Mouse (Mus musculus): ENCODE data around the gene 2210016F16Rik. TPM values are rescaled to one million over a fixed set of nuclear protein-coding genes. Genes with fewer than 3 reads are reported as not detected.
"Not testable (repeated sequence)": the region's sequence is repeated elsewhere in the genome, so short reads cannot be mapped to it uniquely, and the experiment has no call there.

2210016F16Rik gene
- polyA plus RNA-seq, 1 experiment from 2014 or later = 27.6 TPM

DNA sequence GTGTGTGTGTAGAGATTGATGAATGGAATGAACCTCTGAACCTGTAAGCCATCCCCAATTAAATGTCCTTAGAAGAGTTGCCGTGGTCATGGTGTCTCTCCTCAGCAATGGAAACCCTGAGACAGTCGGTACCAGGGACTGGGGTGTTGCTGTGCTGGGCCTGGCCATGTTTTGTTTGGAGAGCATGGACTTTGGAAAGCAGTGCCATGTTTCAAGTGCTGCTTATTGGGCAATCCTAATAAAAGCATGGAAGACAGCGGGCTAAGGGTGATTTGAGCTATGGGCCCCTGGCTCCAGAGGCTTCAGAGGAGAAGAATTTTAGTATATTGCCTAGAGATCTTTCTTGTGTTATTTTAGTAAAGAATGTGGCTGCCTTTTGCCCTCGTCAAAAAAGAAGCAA lies 26.0 kb upstream of the 2210016F16Rik start:
- peaks cover 2% of the 10 kb centered on the region; the same call in 1 of the 2 replicates for H3K36me3 ChIP-seq (ENCODE audit: control insufficient read depth, insufficient read depth, low read length)
- DNase-seq (ENCODE audit: low spot score) (no peak), ATAC-seq (replicated peaks; ENCODE audit: low FRiP score) (no peak)
- no peaks in the 10 kb centered on the region for H3K4me1 ChIP-seq (replicated peaks; ENCODE audit: control insufficient read depth, insufficient read depth, low read length)
- no peaks in the 10 kb centered on the region for H3K9me3 ChIP-seq (ENCODE audit: control insufficient read depth, low read length)
- H3K27me3 ChIP-seq (ENCODE audit: control insufficient read depth, insufficient read depth, low read length) = no peaks in the 10 kb centered on the region
- no peak overlapping the region for H3K27ac ChIP-seq (ENCODE audit: low read depth, low read length)
- WGBS = 88% methylated on average over 4 of the region's 4 CpGs
- no peak overlapping the region for H3K4me2 ChIP-seq (ENCODE audit: low read depth, low read length, severe bottlenecking)
- H3K4me3 ChIP-seq (ENCODE audit: low read depth, low read length) = no peak overlapping the region
- no peak overlapping the region for H3K9ac ChIP-seq (ENCODE audit: low read length)

DNA sequence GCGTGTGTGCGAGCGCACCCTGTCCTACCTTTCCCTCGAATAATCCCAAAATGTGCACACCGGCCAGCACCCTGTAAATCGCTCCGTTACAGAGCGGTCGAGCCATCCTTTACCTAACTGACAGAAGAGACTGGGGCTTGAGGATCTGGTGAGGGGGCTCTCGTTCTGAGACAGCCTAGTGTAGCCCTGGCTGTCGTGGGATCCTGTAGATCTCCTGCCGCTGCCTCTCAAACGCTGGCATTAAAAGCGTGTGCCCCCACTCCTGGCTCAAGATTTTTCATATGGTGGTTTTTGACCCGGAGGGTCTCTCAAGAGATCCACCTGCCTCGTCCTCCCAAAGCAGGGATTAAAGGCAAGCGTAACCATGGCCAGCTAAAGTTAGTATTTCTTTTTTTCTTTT lies 18.2 kb upstream of the 2210016F16Rik start, which contains the start of gene Hnrnpk:
Hnrnpk (minus strand) TSS at position 101 of the 400 bp plus-strand sequence.
- Histone ChIP-seq H3K27ac (ENCODE audit: low read depth, low read length) (peak within 1 kb of the TSS; percentile 98), H3K4me3 (ENCODE audit: low read depth, low read length) (peak within 1 kb of the TSS; percentile 100), H3K4me2 (ENCODE audit: low read depth, low read length, severe bottlenecking) (peak within 1 kb of the TSS; percentile 55), H3K9ac (ENCODE audit: low read length) (peak within 1 kb of the TSS; percentile 100)
- 8% methylated on average over 15 of the region's 17 CpGs for WGBS
- H3K9me3 ChIP-seq (ENCODE audit: control insufficient read depth, low read length); H3K4me1 ChIP-seq (replicated peaks; ENCODE audit: control insufficient read depth, insufficient read depth, low read length); H3K27me3 ChIP-seq (ENCODE audit: control insufficient read depth, insufficient read depth, low read length); DNase-seq (ENCODE audit: low spot score); H3K36me3 ChIP-seq (ENCODE audit: control insufficient read depth, insufficient read depth, low read length); ATAC-seq (replicated peaks; ENCODE audit: low FRiP score): not testable (repeated sequence)

DNA sequence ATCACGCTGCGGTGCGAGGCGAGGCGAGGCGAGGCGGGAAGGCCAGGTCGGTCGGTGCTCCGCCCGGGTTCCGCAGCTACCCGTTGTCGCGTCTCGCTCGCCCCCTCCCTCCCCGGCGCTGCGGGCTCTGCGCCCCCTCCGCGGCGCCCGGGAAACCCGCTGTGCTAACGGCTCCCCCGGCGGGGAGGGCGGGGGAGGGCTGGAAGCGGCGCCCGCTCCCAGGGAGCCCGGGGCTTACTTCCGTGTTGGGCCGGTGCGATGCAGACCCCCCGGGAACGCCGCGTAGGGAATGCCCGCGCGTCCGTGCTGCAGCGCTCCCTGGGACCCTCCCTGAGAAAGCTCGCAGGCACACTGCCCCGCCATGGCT lies 17.7 kb upstream of the 2210016F16Rik start:
- peak overlapping the region; percentile 100 for H3K9ac ChIP-seq (ENCODE audit: low read length)
- peak; percentile 63 for ATAC-seq (replicated peaks; ENCODE audit: low FRiP score)
- no peaks in the 10 kb centered on the region; the same call in 1 of the 2 replicates for H3K4me1 ChIP-seq (replicated peaks; ENCODE audit: control insufficient read depth, insufficient read depth, low read length)
- H3K36me3 ChIP-seq (ENCODE audit: control insufficient read depth, insufficient read depth, low read length) = peaks cover 6% of the 10 kb centered on the region
- H3K4me3 ChIP-seq (ENCODE audit: low read depth, low read length) = peak overlapping the region; percentile 100
- H3K9me3 ChIP-seq (ENCODE audit: control insufficient read depth, low read length) = no peaks in the 10 kb centered on the region
- no peaks in the 10 kb centered on the region for H3K27me3 ChIP-seq (ENCODE audit: control insufficient read depth, insufficient read depth, low read length)
- WGBS = 0% methylated on average over 26 of the region's 48 CpGs
- H3K27ac ChIP-seq (ENCODE audit: low read depth, low read length) = peak overlapping the region; percentile 98
- H3K4me2 ChIP-seq (ENCODE audit: low read depth, low read length, severe bottlenecking) = peak overlapping the region; percentile 55
- DNase-seq (ENCODE audit: low spot score) = no peak

DNA sequence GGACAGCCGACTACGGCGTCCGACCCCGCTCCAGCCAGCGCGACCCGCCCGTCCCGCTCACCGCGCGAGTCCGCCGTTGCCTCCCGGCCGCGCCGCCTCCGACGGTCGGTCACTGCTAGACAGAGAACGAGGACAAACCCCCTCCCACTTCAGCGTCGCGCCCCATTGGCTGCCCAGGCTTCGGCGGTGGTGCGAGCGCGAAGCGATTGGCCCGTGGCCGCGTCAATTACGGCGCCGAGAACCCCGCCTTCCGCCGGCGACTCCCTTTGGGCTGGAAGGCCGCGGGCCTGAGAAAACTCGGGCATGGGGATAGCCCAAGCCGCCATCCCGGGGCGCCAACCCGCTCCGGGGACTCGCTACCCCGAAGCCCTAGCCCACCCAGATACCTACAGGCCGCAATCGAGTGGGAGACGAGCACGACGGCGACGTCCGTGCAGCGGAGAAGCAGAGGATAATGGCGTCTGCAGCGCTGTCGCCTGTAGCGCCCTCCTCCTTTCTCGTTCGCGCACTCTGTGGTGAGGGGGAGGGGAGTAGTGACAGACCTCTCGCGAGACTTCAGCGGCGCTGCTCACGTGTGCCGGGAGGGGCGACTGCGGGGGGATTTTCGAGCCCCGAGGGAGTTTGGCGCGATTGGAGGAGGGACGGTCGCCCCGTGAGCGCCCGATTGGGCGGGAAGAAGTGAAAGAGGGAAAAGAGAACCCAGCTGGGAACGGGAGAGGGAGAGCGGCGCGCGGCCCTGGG lies 17.1 kb upstream of the 2210016F16Rik start, which contains the start of gene Rmi1:
Rmi1 (plus strand) TSS at position 246 of the 741 bp plus-strand sequence.
- Histone ChIP-seq H3K9me3 (ENCODE audit: control insufficient read depth, low read length) (no peaks in the 10 kb centered on the region), H3K9ac (ENCODE audit: low read length) (peak within 1 kb of the TSS; percentile 100), H3K4me2 (ENCODE audit: low read depth, low read length, severe bottlenecking) (peak within 1 kb of the TSS; percentile 85), H3K27ac (ENCODE audit: low read depth, low read length) (peak within 1 kb of the TSS; percentile 98), H3K4me1 (replicated peaks; ENCODE audit: control insufficient read depth, insufficient read depth, low read length) (no peaks in the 10 kb centered on the region; the same call in 1 of the 2 replicates), H3K27me3 (ENCODE audit: control insufficient read depth, insufficient read depth, low read length) (no peaks in the 10 kb centered on the region), H3K4me3 (ENCODE audit: low read depth, low read length) (peak within 1 kb of the TSS; percentile 100), H3K36me3 (ENCODE audit: control insufficient read depth, insufficient read depth, low read length) (peaks cover 11% of the 10 kb centered on the region)
- DNase-seq (ENCODE audit: low spot score) (peak; percentile 99), ATAC-seq (replicated peaks; ENCODE audit: low FRiP score) (peak; percentile 93)
- WGBS = 0% methylated on average over 64 of the region's 91 CpGs

DNA sequence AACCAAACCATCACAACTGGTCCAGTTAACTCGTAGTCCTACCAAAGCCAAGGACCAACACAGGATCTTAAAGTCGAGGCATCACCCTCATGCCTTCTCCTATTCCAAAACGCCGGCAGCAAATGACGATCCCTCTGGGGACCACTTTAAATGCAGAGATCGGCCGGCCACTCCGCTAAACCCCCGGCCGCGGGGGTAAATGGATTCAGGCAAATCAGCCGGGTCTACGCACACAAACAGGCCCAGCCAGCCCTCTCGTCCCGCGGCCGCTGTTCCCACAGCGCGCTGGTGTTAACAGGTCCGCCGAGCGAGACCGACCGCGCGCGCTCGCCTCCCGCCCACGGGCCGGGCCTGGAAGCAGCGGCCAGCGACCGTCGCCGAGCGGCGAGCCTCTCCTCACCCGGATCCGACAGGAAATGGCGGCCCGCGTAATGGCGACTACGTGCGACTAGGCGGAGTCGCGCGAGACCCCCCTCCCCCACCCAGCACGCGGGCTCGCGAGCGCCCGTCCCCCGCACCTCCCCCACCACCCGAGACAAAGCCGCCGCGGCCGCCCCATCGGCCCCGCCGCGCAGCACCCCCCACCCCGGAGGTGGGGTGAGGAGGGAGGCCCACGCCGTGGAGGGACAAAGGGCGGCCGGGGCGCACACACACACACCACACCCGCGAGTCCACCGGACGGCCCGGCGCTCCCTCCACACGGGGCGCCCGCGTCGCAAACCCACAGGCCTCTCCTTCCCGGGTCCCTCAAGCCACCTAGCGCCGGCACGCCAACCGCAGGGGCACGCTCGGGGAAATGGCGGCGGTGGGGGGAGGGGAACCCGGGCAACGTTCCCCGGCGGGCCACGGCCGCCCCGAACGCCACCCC lies 16.3 kb upstream of the 2210016F16Rik start:
- Histone ChIP-seq H3K4me1 (replicated peaks; ENCODE audit: control insufficient read depth, insufficient read depth, low read length) (no peaks in the 10 kb centered on the region; the same call in 1 of the 2 replicates), H3K4me2 (ENCODE audit: low read depth, low read length, severe bottlenecking) (peak overlapping the region; percentile 85), H3K9me3 (ENCODE audit: control insufficient read depth, low read length) (no peaks in the 10 kb centered on the region), H3K9ac (ENCODE audit: low read length) (peak overlapping the region; percentile 100), H3K36me3 (ENCODE audit: control insufficient read depth, insufficient read depth, low read length) (peaks cover 14% of the 10 kb centered on the region), H3K4me3 (ENCODE audit: low read depth, low read length) (peak overlapping the region; percentile 100), H3K27ac (ENCODE audit: low read depth, low read length) (peak overlapping the region; percentile 98), H3K27me3 (ENCODE audit: control insufficient read depth, insufficient read depth, low read length) (no peaks in the 10 kb centered on the region)
- ATAC-seq (replicated peaks; ENCODE audit: low FRiP score) (peak; percentile 51), DNase-seq (ENCODE audit: low spot score) (peak; percentile 92)
- under 1% methylated on average over 64 of the region's 100 CpGs for WGBS

DNA sequence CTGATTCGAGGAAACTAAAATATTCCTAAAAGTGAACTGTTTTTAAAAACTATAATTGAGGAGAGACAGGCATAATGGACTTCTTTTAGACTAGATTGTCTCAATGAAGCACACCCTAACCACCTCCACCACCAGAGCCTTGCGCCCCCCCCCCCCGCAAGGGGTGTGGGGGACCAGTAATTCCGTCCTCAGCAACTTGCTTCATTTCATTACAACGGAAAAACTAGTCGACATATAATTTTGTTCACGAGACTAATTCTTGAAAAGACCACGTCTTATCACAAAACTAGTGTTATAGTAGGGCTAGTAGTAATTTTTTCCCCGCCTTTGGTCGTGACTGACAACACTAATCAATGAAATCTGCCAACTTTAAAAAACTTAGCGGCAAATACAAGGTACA lies 15.6 kb upstream of the 2210016F16Rik start:
- Histone ChIP-seq H3K4me1 (replicated peaks; ENCODE audit: control insufficient read depth, insufficient read depth, low read length) (no peaks in the 10 kb centered on the region; the same call in 1 of the 2 replicates), H3K4me3 (ENCODE audit: low read depth, low read length) (peak overlapping the region; percentile 100), H3K9me3 (ENCODE audit: control insufficient read depth, low read length) (no peaks in the 10 kb centered on the region), H3K36me3 (ENCODE audit: control insufficient read depth, insufficient read depth, low read length) (peaks cover 20% of the 10 kb centered on the region), H3K9ac (ENCODE audit: low read length) (peak overlapping the region; percentile 100), H3K27me3 (ENCODE audit: control insufficient read depth, insufficient read depth, low read length) (no peaks in the 10 kb centered on the region), H3K4me2 (ENCODE audit: low read depth, low read length, severe bottlenecking) (peak overlapping the region; percentile 85), H3K27ac (ENCODE audit: low read depth, low read length) (peak overlapping the region; percentile 98; the same call in 1 of the 2 replicates)
- peak; percentile 61 for DNase-seq (ENCODE audit: low spot score)
- no peak for ATAC-seq (replicated peaks; ENCODE audit: low FRiP score)
- 1% methylated on average over 11 of the region's 11 CpGs for WGBS

DNA sequence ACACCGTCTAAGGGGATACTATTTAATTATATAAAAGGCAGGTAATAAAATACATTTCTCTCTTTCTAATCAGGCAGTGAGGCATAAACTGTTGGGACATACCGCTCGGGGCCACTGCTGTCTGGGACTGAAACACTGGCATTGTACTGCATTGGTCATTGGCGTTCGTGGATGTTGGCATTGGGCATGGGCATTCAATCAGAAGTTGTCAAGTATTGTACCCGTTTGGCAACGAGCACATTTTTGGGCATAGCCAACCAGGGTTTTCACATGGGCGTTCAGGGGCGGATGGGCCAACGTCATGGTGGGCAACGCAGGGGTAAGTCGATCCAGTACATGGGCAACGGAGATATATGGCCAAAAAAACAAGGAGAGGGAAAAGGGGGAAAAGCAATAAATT lies 12.6 kb upstream of the 2210016F16Rik start:
- H3K4me2 ChIP-seq (ENCODE audit: low read depth, low read length, severe bottlenecking) = no peak overlapping the region
- no peak overlapping the region for H3K9ac ChIP-seq (ENCODE audit: low read length)
- H3K4me1 ChIP-seq (replicated peaks; ENCODE audit: control insufficient read depth, insufficient read depth, low read length) = no peaks in the 10 kb centered on the region; the same call in 1 of the 2 replicates
- H3K27me3 ChIP-seq (ENCODE audit: control insufficient read depth, insufficient read depth, low read length) = no peaks in the 10 kb centered on the region
- DNase-seq (ENCODE audit: low spot score) (no peak), ATAC-seq (replicated peaks; ENCODE audit: low FRiP score) (no peak)
- WGBS = 92% methylated on average over 13 of the region's 13 CpGs
- no peaks in the 10 kb centered on the region for H3K9me3 ChIP-seq (ENCODE audit: control insufficient read depth, low read length)
- H3K4me3 ChIP-seq (ENCODE audit: low read depth, low read length) = no peak overlapping the region
- H3K27ac ChIP-seq (ENCODE audit: low read depth, low read length) = no peak overlapping the region
- peaks cover 27% of the 10 kb centered on the region for H3K36me3 ChIP-seq (ENCODE audit: control insufficient read depth, insufficient read depth, low read length)

DNA sequence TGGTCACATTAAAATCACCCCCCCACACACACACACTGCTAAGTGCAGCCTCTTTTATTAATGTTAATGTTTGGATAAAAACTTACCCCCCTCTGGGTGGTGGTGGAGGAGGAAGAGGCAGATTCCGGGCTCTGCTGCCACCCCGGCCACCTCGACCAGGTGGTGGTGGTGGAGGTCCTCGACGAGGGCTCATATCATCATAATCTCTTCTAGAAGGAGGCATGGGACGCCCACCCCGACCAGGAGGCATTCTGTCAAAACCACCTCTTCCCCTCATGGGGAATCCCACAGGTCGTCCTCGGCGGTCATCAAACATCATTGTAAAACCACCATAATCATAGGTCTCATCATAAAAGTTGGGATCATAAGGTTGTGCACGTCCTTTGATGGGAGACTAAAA lies 9.4 kb upstream of the 2210016F16Rik start:
- H3K27ac ChIP-seq (ENCODE audit: low read depth, low read length); H3K4me1 ChIP-seq (replicated peaks; ENCODE audit: control insufficient read depth, insufficient read depth, low read length); H3K9ac ChIP-seq (ENCODE audit: low read length); H3K27me3 ChIP-seq (ENCODE audit: control insufficient read depth, insufficient read depth, low read length); DNase-seq (ENCODE audit: low spot score); H3K4me2 ChIP-seq (ENCODE audit: low read depth, low read length, severe bottlenecking); ATAC-seq (replicated peaks; ENCODE audit: low FRiP score); H3K9me3 ChIP-seq (ENCODE audit: control insufficient read depth, low read length); H3K4me3 ChIP-seq (ENCODE audit: low read depth, low read length): not testable (repeated sequence)
- 92% methylated on average over 11 of the region's 11 CpGs for WGBS
- peaks cover 31% of the 10 kb centered on the region for H3K36me3 ChIP-seq (ENCODE audit: control insufficient read depth, insufficient read depth, low read length)

Data from forebrain, embryonic 11.5 days (tissue).